Mouse (Mus musculus): ENCODE measurements around the gene Gm10320.

Gm10320 gene

GRCm38 (mm10) chr13:98502813-98503341 is 11.1 kb upstream of the Gm10320 start:
- DNase-seq: no peak

DNA sequence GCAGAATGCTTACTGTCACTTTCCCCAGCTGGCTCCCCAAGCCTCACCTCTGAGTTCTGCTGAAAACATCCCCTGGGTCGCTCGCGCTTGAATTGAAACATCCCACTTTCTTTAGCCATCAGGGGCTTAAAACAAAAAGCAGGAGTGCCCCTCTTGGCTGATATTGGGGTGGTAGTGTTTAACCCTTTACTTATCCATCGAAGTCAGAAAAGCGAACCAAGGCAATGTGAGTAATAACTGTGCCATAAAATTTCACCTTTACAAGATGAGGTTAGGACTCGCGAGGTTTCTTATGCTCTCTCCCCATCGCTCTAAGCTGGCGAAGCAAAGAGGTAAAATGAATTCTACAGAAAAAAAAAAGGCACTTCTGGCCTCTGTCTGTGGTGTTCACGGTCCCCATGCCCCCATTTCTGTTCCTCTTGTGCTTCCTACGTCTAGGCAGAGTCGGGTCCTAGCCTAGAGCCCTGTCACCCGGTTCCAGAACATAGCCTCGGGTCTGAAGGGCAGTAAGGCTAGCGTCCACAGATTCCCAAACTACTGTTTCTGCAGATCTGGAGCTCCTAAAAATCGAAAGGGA is 10.5 kb upstream of the Gm10320 start:
- DNase-seq: no peak

GRCm38 (mm10) chr13:98501321-98501720 is 9.5 kb upstream of the Gm10320 start:
- DNase-seq: no peak

- DNase-seq: no peak
These were observed 8.8 kb upstream of the Gm10320 start for GRCm38 (mm10) chr13:98500471-98501125.

GRCm38 (mm10) chr13:98498561-98498960 is 6.8 kb upstream of the Gm10320 start:
- no peak for DNase-seq

GRCm38 (mm10) chr13:98498080-98498479 is 6.3 kb upstream of the Gm10320 start:
- no peak for DNase-seq

GRCm38 (mm10) chr13:98496917-98497870 is 5.4 kb upstream of the Gm10320 start:
- no peak for DNase-seq

GRCm38 (mm10) chr13:98494492-98495064 is 2.8 kb upstream of the Gm10320 start:
- no peak for DNase-seq

GRCm38 (mm10) chr13:98492569-98493255 is 911 bp upstream of the Gm10320 start:
- no peak for DNase-seq

DNA sequence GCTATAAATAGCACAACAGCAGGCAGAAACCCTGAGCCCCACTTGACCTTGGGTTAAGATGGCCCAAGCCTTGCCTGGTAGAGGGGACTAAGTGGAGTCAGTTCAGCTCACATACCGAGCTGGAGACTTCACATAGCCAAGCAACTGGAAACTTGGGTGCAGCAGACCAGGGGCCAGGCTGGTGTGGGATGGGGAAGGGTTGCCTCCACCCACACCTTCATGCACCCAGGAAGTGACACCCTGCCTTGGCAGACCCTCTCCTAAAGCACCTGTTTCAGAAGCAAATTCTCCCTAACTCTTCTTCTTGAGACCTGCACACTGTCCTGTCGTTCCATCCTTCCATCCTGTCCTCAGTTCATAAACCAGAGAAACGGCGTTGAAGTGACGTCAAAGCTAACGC is 5.1 kb downstream of the Gm10320 start:
- no peak for DNase-seq

- no peak for DNase-seq
These were observed 5.6 kb downstream of the Gm10320 start for GRCm38 (mm10) chr13:98486161-98486560.

- no peak for DNase-seq
These were observed 6.4 kb downstream of the Gm10320 start for GRCm38 (mm10) chr13:98485440-98485839.

DNA sequence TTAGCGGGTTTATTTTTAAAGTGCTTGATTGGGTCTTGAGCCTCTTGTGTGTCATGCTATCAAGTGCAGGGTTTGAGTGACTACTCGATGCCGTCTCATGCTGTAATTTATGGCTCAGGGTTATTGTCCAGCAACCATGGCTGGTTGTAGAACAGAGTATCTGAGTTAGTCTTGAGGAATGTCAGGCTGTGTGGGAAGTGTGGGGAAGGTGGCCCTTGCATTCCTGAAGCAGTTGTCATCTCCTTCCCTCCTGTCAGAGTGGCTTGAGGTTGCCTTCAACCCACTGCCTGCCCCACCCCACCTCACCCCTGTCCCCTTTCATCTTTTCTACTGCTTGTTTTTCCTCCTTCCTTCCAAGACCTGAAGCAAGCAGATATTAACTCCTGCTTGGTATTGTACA is 13.8 kb downstream of the Gm10320 start:
- DNase-seq: no peak

DNA sequence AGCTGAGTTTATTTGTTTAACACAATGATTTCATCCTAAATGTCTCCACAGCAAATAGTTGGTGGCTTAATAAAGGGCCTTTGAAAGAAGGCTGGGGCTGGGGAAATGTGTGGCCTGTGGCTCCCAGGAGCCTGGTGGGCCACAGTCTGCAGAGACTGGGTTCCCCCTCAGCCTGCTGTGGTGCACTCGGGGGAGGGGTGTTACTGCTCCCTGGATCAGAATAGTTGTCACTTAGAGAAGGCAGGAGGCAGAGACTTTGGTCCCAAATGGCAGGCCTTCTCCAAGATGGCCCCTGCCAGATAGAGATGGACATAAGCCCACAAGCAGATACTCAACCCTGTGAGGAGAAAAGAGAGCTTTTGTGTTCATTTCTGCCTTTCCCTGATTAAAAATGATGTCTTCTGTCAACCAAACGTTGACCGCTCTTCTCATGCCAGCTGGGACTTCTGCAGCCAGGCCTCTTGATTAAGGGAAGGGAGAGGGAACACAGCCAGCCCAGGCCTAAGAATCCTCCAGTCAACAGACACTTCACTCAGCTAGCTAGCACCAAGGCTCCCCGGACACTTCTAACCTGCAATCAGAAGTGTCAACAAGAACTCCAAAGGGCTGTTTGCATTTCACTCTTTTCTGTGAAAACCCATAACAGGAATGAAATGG is 14.8 kb downstream of the Gm10320 start:
- DNase-seq: no peak

- no peak for DNase-seq
These were observed 15.5 kb downstream of the Gm10320 start for GRCm38 (mm10) chr13:98476175-98476838.

DNA sequence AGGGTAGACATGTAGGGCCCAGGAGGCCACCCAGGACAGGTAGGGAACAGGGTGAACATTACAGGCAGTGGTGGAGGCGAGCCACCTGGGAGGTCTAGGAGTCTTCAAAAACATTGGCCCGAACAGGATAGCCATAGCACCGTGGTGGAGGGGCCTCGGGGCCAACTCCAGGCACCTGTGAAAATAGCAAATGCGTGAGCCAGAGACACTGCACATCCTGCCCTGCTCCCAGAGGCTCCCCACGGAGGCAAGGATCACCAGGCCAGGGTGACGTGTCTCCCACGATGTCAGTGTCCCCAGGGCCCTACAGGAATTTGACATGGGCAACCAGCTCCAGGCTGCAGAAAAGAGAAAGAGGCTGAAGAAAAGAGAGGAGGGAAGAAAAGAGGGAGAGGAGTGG is 16.1 kb downstream of the Gm10320 start:
- DNase-seq: no peak

GRCm38 (mm10) chr13:98473034-98473433 is 18.8 kb downstream of the Gm10320 start:
- DNase-seq: no peak

GRCm38 (mm10) chr13:98471756-98472155 is 20.0 kb downstream of the Gm10320 start:
- no peak for DNase-seq

GRCm38 (mm10) chr13:98470321-98470720 is 21.5 kb downstream of the Gm10320 start:
- no peak for DNase-seq

- DNase-seq: no peak
These were observed 21.9 kb downstream of the Gm10320 start for GRCm38 (mm10) chr13:98469916-98470315.

- DNase-seq: no peak
These were observed 30.3 kb downstream of the Gm10320 start for GRCm38 (mm10) chr13:98461467-98461866.
